Mouse (Mus musculus) cerebellum, adult 2 months (tissue): ENCODE results near the gene Rasip1.

Experiments used
- CTCF ChIP-seq: fragments of 200-500 bp; IDR thresholded peaks from 2 replicates; pipeline ENCODE4 v1.5.1; 2011; ENCODE audit warnings: low read depth, mild to moderate bottlenecking, control low read depth, low read length, moderate library complexity, borderline replicate concordance; ENCODE audit not compliant: insufficient read depth
- POLR2A ChIP-seq: fragments of 200-500 bp; IDR thresholded peaks from 2 replicates; pipeline ENCODE4 v1.6.1; 2011; ENCODE audit warnings: low read length, control low read depth, borderline replicate concordance; ENCODE audit not compliant: insufficient read depth

DNA sequence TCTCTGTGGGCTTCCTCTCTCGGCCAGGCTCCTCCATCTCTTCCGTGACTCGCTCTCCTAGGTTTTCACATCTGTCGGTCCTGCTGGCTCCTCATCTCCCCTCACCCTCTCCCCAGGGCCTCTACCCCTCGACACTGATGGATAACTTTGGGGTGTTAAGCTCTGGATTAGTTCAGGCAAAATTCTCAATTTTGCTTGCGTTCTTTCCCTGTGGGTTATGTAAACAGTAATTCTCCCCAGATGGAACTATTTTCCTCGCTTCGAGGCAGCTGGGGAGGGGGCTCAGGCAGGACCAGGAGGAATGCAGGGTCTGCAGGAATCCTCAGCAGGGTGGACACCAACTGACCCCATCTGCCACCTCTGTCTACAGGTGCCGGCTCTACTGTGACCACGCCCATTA, 58.5 kb downstream of the Rasip1 start:
- TF ChIP-seq POLR2A: no peak
- no peak for TF ChIP-seq CTCF
